Mouse (Mus musculus) midbrain, embryonic 11.5 days (tissue): Measurements from ENCODE around the gene Gm17606. TPM values are rescaled to one million over a fixed set of nuclear protein-coding genes. Genes with fewer than 3 reads are reported as not detected.
"Not testable (repeated sequence)": the region's sequence is repeated elsewhere in the genome, so short reads cannot be mapped to it uniquely, and the experiment has no call there.

Experiments
- ATAC-seq: fragments of 200-750 bp; cut with Nextera tagmentation; 2 replicates; pipeline ENCODE4 v1.8.0; 2017; ENCODE audit warnings: moderate TSS enrichment, moderate library complexity; ENCODE audit not compliant: low FRiP score
- DNase-seq: peaks from one replicate; pipeline ENCODE4 v3.0.0; 2015; ENCODE audit warnings: low spot score; ENCODE audit errors: missing footprints
- H3K27ac ChIP-seq: fragments of 300-500 bp; sonication (generic); 2 replicates; pipeline ENCODE4 v1.5.1; 2014; ENCODE audit warnings: low read depth, low read length
- H3K27me3 ChIP-seq: fragments of 300-500 bp; sonication (generic); 2 replicates; pipeline ENCODE4 v1.6.1; 2014; ENCODE audit warnings: mild to moderate bottlenecking, low read length, moderate library complexity, mixed read lengths; ENCODE audit not compliant: control insufficient read depth, insufficient read depth
- H3K36me3 ChIP-seq: fragments of 300-500 bp; sonication (generic); 2 replicates; pipeline ENCODE4 v1.6.1; 2014; ENCODE audit warnings: mild to moderate bottlenecking, low read length, moderate library complexity, mixed read lengths; ENCODE audit not compliant: control insufficient read depth, insufficient read depth
- H3K4me1 ChIP-seq: fragments of 300-500 bp; sonication (generic); 2 replicates; pipeline ENCODE4 v1.6.1; 2014; ENCODE audit warnings: low read length; ENCODE audit not compliant: control insufficient read depth, insufficient read depth
- H3K4me2 ChIP-seq: fragments of 300-500 bp; sonication (generic); 2 replicates; pipeline ENCODE4 v1.6.1; 2014; ENCODE audit warnings: mild to moderate bottlenecking, moderate library complexity
- H3K4me3 ChIP-seq: fragments of 300-500 bp; sonication (generic); 2 replicates; pipeline ENCODE4 v1.5.1; 2014; ENCODE audit warnings: low read depth, low read length
- H3K9ac ChIP-seq: fragments of 300-500 bp; sonication (generic); 2 replicates; pipeline ENCODE4 v1.6.1; 2014; ENCODE audit warnings: low read length
- H3K9me3 ChIP-seq: fragments of 300-500 bp; sonication (generic); 2 replicates; pipeline ENCODE4 v1.6.1; 2016; ENCODE audit warnings: low read length; ENCODE audit not compliant: control insufficient read depth
- WGBS: fragments of 180-500 bp; shearing (Covaris S2); extraction: QIAGEN DNeasy Blood & Tissue Kit; methylation state at CpG from one replicate; pipeline ENCODE4 v1.1.7; 2014; 5-methylcytosine and 5-hydroxymethylcytosine counted together
- polyA plus RNA-seq: library from polyadenylated mRNA; unstranded; fragments of >200 nt; fragmentation: Nextera tagmentation; extraction: Ambion mirVana; gene quantifications from 2 replicates; pipeline ENCODE4 v1.2.1, GENCODE M21; 2014

Gm17606 gene
- polyA plus RNA-seq, 1 experiment from 2014 or later, result not detected

- H3K9ac ChIP-seq, result no peak overlapping the region
- 84% methylated on average over 8 of the region's 8 CpGs for WGBS
- ATAC-seq, result no peak
Observed at GRCm38 (mm10) chr14:54603686-54604085, 37.1 kb upstream of the Gm17606 start.

GRCm38 (mm10) chr14:54605752-54606321, 34.9 kb upstream of the Gm17606 start, which contains the start of gene 4931414P19Rik:
Gene 4931414P19Rik (minus strand): TSS chr14:54605993.
- peak within 1 kb of the TSS; percentile 40 for H3K4me3 ChIP-seq
- H3K4me2 ChIP-seq, result peak within 1 kb of the TSS; percentile 60
- peak within 1 kb of the TSS; percentile 50; the same call in 1 of the 2 replicates for H3K27ac ChIP-seq
- ATAC-seq, result peak; percentile 59
- peak within 1 kb of the TSS; percentile 63 for H3K9ac ChIP-seq
- peak; percentile 97 for DNase-seq
- H3K27me3 ChIP-seq, result no peaks in the 10 kb centered on the region
- H3K4me1 ChIP-seq, result peaks cover 13% of the 10 kb centered on the region
- H3K36me3 ChIP-seq, result no peaks in the 10 kb centered on the region
- H3K9me3 ChIP-seq, result no peaks in the 10 kb centered on the region
- WGBS, result 1% methylated on average over 38 of the region's 39 CpGs

More at GRCm38 (mm10) chr14:54603686-54604085, 37.1 kb upstream of the Gm17606 start:
- DNase-seq, result no peak
- Histone ChIP-seq H3K36me3 (no peaks in the 10 kb centered on the region), H3K4me3 (no peak overlapping the region; the same call in 1 of the 2 replicates), H3K9me3 (no peaks in the 10 kb centered on the region), H3K27ac (no peak overlapping the region; the same call in 1 of the 2 replicates), H3K4me1 (peaks cover 13% of the 10 kb centered on the region), H3K4me2 (peak overlapping the region; percentile 34), H3K27me3 (no peaks in the 10 kb centered on the region)

DNA sequence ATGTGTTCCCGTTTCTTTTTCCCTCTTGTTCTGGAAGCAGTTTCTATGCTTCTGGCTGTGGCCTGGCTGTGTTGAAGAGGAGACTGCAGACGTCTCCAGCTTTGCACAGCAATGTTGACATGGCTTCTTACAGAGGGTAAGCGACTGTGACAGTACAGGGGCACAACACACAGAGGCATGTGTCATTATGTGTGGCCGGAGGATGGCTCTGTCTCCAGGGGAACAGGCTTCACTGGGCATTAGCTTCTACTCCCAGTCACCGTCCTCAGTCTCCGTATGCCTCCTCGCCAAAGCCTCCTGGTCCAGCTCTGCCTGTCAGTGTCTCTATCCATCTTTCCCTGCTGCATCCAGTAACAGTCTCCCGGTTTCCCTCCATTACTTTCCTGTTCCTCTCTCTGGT, 33.5 kb upstream of the Gm17606 start:
- Histone ChIP-seq H3K4me2 (no peak overlapping the region), H3K4me1 (peaks cover 13% of the 10 kb centered on the region), H3K27ac (no peak overlapping the region), H3K4me3 (no peak overlapping the region), H3K9ac (no peak overlapping the region), H3K9me3 (no peaks in the 10 kb centered on the region), H3K27me3 (no peaks in the 10 kb centered on the region), H3K36me3 (peaks cover 2% of the 10 kb centered on the region; the same call in 1 of the 2 replicates)
- DNase-seq (no peak), ATAC-seq (no peak)
- WGBS, result 53% methylated on average over 8 of the region's 8 CpGs

- no peak overlapping the region for H3K9ac ChIP-seq
- no peak overlapping the region for H3K4me3 ChIP-seq
- DNase-seq (no peak), ATAC-seq (no peak)
- H3K4me1 ChIP-seq, result peaks cover 8% of the 10 kb centered on the region
- WGBS, result 87% methylated on average over 4 of the region's 4 CpGs
- H3K9me3 ChIP-seq, result no peaks in the 10 kb centered on the region
- H3K36me3 ChIP-seq, result peaks cover 2% of the 10 kb centered on the region; the same call in 1 of the 2 replicates
- H3K27me3 ChIP-seq, result no peaks in the 10 kb centered on the region
- H3K4me2 ChIP-seq, result no peak overlapping the region
- no peak overlapping the region for H3K27ac ChIP-seq
Observed at GRCm38 (mm10) chr14:54609245-54609644, 31.5 kb upstream of the Gm17606 start.

GRCm38 (mm10) chr14:54609962-54610361, 30.8 kb upstream of the Gm17606 start:
- no peak for DNase-seq
- WGBS, result 76% methylated on average over 4 of the region's 4 CpGs
- Histone ChIP-seq H3K9ac (no peak overlapping the region), H3K27ac (no peak overlapping the region), H3K36me3 (peaks cover 2% of the 10 kb centered on the region; the same call in 1 of the 2 replicates), H3K4me1 (peaks cover 2% of the 10 kb centered on the region; the same call in 1 of the 2 replicates), H3K4me3 (no peak overlapping the region), H3K9me3 (no peaks in the 10 kb centered on the region), H3K27me3 (no peaks in the 10 kb centered on the region), H3K4me2 (no peak overlapping the region)
- ATAC-seq, result no peak

- Histone ChIP-seq H3K27ac (no peak overlapping the region), H3K4me1 (no peaks in the 10 kb centered on the region), H3K27me3 (no peaks in the 10 kb centered on the region), H3K9me3 (no peaks in the 10 kb centered on the region), H3K4me2 (no peak overlapping the region), H3K4me3 (no peak overlapping the region), H3K36me3 (peaks cover 5% of the 10 kb centered on the region; the same call in 1 of the 2 replicates), H3K9ac (no peak overlapping the region)
- DNase-seq (no peak), ATAC-seq (no peak)
- WGBS, result 82% methylated on average over 6 of the region's 6 CpGs
Observed at GRCm38 (mm10) chr14:54610648-54611047, 30.1 kb upstream of the Gm17606 start.

DNA sequence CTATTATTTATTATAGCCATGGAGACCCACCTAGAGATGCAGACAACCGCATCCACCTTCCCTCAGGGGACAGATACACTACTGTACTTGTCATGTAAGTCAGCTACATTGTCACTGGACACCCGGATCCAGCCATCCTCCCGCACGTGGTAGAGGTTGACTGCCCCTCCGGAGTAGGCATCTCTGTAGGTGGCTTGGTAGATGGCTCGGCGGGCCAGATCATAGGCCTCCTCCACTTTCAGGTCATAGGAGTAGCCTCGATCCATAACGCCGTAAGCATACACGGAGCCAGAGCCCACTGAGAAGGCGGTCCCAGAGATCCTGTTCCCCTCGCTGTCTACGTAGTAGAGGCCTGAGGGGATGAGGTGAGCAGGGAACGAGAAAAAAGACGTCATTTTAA, 26.6 kb upstream of the Gm17606 start:
- not testable (repeated sequence) for H3K36me3 ChIP-seq, H3K27ac ChIP-seq, ATAC-seq, H3K4me3 ChIP-seq, DNase-seq, H3K9me3 ChIP-seq, H3K27me3 ChIP-seq, H3K4me2 ChIP-seq, H3K9ac ChIP-seq, H3K4me1 ChIP-seq
- 89% methylated on average over 15 of the region's 16 CpGs for WGBS

GRCm38 (mm10) chr14:54616226-54616825, 24.4 kb upstream of the Gm17606 start:
- Histone ChIP-seq H3K4me3 (no peak overlapping the region; the same call in 1 of the 2 replicates), H3K36me3 (peaks cover 7% of the 10 kb centered on the region; the same call in 1 of the 2 replicates), H3K9me3 (no peaks in the 10 kb centered on the region), H3K4me2 (no peak overlapping the region), H3K9ac (no peak overlapping the region), H3K27me3 (no peaks in the 10 kb centered on the region), H3K27ac (no peak overlapping the region), H3K4me1 (peaks cover 4% of the 10 kb centered on the region)
- WGBS, result 94% methylated on average over 16 of the region's 16 CpGs
- no peak for DNase-seq
- ATAC-seq, result no peak
